Mouse (Mus musculus): ENCODE results near the gene Pcyt1a. TPM values are rescaled to one million over a fixed set of nuclear protein-coding genes. Genes with fewer than 3 reads are reported as not detected.

Gene Pcyt1a
- polyA plus RNA-seq, 1 experiment from 2014 or later: 48.0 TPM

DNA sequence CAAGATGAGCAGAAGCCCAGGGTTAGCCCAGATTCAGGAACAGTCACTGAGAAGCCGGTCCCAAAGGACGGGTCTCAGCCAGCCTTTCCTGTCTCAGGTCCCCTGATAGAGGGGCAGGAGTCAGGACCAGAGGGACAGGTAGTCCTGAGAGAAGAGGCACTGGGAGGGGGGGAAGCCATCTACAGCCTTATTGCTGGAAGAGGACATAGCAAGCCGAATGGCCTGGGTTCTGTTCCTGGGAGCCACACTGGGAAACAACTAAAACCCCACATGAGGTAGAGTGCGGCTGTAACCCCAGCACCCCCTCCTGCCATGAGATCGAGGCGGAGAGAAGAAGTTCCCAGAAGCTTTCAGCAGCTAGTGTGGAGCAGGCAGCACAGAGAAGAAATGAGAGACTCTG is 83.2 kb downstream of the Pcyt1a start:
- ATAC-seq: no peak
- Histone ChIP-seq H3K4me3 (replicated peaks) (no peak overlapping the region), H3K27ac (no peak overlapping the region), H3K9me3 (no peaks in the 10 kb centered on the region), H3K4me2 (replicated peaks) (no peak overlapping the region), H3K36me3 (no peaks in the 10 kb centered on the region), H3K9ac (replicated peaks) (no peak overlapping the region), H3K4me1 (replicated peaks) (peaks cover 32% of the 10 kb centered on the region), H3K27me3 (no peaks in the 10 kb centered on the region)
- WGBS: 95% methylated on average over 6 of the region's 6 CpGs

- Histone ChIP-seq H3K4me1 (replicated peaks) (peaks cover 22% of the 10 kb centered on the region), H3K4me2 (replicated peaks) (peak overlapping the region; percentile 44), H3K36me3 (no peaks in the 10 kb centered on the region), H3K9me3 (no peaks in the 10 kb centered on the region), H3K27ac (peak overlapping the region; percentile 99), H3K4me3 (replicated peaks) (peak overlapping the region; percentile 11), H3K27me3 (no peaks in the 10 kb centered on the region; the same call in 1 of the 2 replicates), H3K9ac (replicated peaks) (peak overlapping the region; percentile 56)
- ATAC-seq: peak; percentile 97
- 3% methylated on average over 21 of the region's 21 CpGs for WGBS
These were observed 85.6 kb downstream of the Pcyt1a start for GRCm38 (mm10) chr16:32516006-32516962.

DNA sequence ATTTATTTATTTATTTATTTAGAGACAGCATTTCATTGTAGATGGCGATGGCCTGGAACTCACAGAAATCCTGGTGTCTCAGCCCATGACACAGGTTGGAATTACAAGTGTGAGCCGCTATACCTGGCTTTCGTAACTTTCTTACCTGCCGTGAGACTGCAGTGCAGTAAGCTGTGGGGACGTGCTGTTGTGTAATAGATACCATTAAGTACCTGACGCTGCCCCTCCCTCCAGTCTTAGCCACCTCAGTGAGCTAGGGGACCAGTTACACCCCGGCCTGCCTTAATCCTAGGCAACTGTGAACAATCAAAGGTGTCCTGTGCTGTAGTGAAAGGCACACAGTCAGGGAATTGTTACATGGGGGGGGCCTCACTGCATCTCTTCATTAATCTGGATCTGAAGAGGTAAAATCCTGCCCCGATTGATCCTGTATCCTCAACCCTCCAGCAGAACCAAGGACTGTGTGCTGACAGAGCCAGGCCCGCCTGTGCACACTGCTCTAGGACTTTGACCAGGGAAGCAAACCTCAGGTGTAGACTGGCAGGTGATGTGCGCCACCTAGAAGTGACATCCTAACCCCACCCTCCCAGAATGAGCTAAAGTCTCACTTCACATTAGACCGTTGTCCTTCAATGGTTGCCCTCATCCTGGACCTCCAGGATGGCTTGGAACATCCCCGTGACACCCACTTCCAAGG is 87.2 kb downstream of the Pcyt1a start:
- no peaks in the 10 kb centered on the region for H3K36me3 ChIP-seq
- H3K4me3 ChIP-seq (replicated peaks): no peak overlapping the region
- H3K9ac ChIP-seq (replicated peaks): no peak overlapping the region
- no peak for ATAC-seq
- peaks cover 22% of the 10 kb centered on the region for H3K4me1 ChIP-seq (replicated peaks)
- no peaks in the 10 kb centered on the region; the same call in 1 of the 2 replicates for H3K27me3 ChIP-seq
- 88% methylated on average over 12 of the region's 12 CpGs for WGBS
- no peak overlapping the region for H3K4me2 ChIP-seq (replicated peaks)
- H3K9me3 ChIP-seq: no peaks in the 10 kb centered on the region
- H3K27ac ChIP-seq: no peak overlapping the region

- Histone ChIP-seq H3K4me1 (replicated peaks) (peaks cover 35% of the 10 kb centered on the region), H3K27me3 (no peaks in the 10 kb centered on the region; the same call in 1 of the 2 replicates), H3K27ac (0 out of 2 replicates have a peak overlapping the region, but pooled peaks have one; percentile 11), H3K4me3 (replicated peaks) (no peak overlapping the region), H3K36me3 (no peaks in the 10 kb centered on the region), H3K9ac (replicated peaks) (0 out of 2 replicates have a peak overlapping the region, but pooled peaks have one; percentile 14), H3K4me2 (replicated peaks) (no peak overlapping the region), H3K9me3 (no peaks in the 10 kb centered on the region)
- no peak for ATAC-seq
- 88% methylated on average over 15 of the region's 15 CpGs for WGBS
These were observed 89.1 kb downstream of the Pcyt1a start for GRCm38 (mm10) chr16:32519656-32520371.

GRCm38 (mm10) chr16:32520372-32520748 is 89.6 kb downstream of the Pcyt1a start:
- 62% methylated on average over 9 of the region's 9 CpGs for WGBS
- Histone ChIP-seq H3K4me2 (replicated peaks) (no peak overlapping the region), H3K27ac (0 out of 2 replicates have a peak overlapping the region, but pooled peaks have one; percentile 11), H3K36me3 (no peaks in the 10 kb centered on the region), H3K9ac (replicated peaks) (0 out of 2 replicates have a peak overlapping the region, but pooled peaks have one; percentile 14), H3K4me3 (replicated peaks) (no peak overlapping the region), H3K4me1 (replicated peaks) (peaks cover 31% of the 10 kb centered on the region), H3K27me3 (no peaks in the 10 kb centered on the region; the same call in 1 of the 2 replicates), H3K9me3 (no peaks in the 10 kb centered on the region)
- ATAC-seq: no peak

DNA sequence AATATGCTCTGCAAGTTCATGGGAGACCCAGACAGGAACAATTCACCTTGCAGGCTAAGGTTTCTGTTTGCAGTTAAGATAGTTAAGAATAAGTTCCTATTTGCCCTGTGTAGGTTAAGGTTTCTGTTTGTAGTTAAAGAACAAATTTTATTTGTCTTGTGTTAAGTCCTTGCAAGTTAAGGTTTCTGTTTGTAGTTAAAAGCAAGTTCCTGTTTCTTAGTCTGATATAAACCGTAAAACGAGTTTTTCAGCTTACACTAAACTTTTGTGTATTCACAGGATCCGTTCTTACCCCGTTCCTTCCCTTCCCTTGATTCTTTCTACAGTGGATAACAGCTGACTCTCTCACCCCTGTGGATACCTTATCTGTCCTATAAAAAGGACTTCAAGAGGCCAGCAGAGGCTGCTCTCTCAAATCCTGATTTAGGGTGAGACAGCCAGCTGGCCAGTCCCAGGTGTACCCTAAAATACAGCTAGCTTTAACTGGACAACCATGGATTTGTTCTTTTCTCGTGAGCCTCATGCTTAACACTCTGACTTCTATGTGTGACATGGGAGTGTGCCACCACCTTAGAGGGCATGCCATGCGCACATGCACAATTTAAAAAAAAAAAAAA is 92.0 kb downstream of the Pcyt1a start:
- no peaks in the 10 kb centered on the region for H3K9me3 ChIP-seq
- 91% methylated on average over 6 of the region's 6 CpGs for WGBS
- H3K27ac ChIP-seq: no peak overlapping the region
- no peak overlapping the region for H3K4me3 ChIP-seq (replicated peaks)
- H3K4me2 ChIP-seq (replicated peaks): no peak overlapping the region
- H3K9ac ChIP-seq (replicated peaks): no peak overlapping the region
- peaks cover 16% of the 10 kb centered on the region for H3K4me1 ChIP-seq (replicated peaks)
- ATAC-seq: no peak
- H3K36me3 ChIP-seq: no peaks in the 10 kb centered on the region
- H3K27me3 ChIP-seq: no peaks in the 10 kb centered on the region; the same call in 1 of the 2 replicates

GRCm38 (mm10) chr16:32523462-32524243 is 92.9 kb downstream of the Pcyt1a start:
- ATAC-seq: peak; percentile 87
- H3K27me3 ChIP-seq: no peaks in the 10 kb centered on the region; the same call in 1 of the 2 replicates
- no peak overlapping the region for H3K4me2 ChIP-seq (replicated peaks)
- peak overlapping the region; percentile 64; the same call in 1 of the 2 replicates for H3K27ac ChIP-seq
- H3K36me3 ChIP-seq: no peaks in the 10 kb centered on the region
- H3K9me3 ChIP-seq: no peaks in the 10 kb centered on the region
- no peak overlapping the region for H3K4me3 ChIP-seq (replicated peaks)
- peaks cover 16% of the 10 kb centered on the region for H3K4me1 ChIP-seq (replicated peaks)
- no peak overlapping the region for H3K9ac ChIP-seq (replicated peaks)
- WGBS: 57% methylated on average over 8 of the region's 8 CpGs

GRCm38 (mm10) chr16:32524244-32524615 is 93.5 kb downstream of the Pcyt1a start:
- peak overlapping the region; percentile 64 for H3K27ac ChIP-seq
- H3K4me1 ChIP-seq (replicated peaks): peaks cover 16% of the 10 kb centered on the region
- no peaks in the 10 kb centered on the region for H3K9me3 ChIP-seq
- H3K4me3 ChIP-seq (replicated peaks): no peak overlapping the region
- H3K27me3 ChIP-seq: no peaks in the 10 kb centered on the region; the same call in 1 of the 2 replicates
- H3K9ac ChIP-seq (replicated peaks): no peak overlapping the region
- WGBS: 45% methylated on average over 5 of the region's 5 CpGs
- ATAC-seq: peak; percentile 48
- no peaks in the 10 kb centered on the region for H3K36me3 ChIP-seq
- H3K4me2 ChIP-seq (replicated peaks): no peak overlapping the region
